Mouse (Mus musculus) neutrophil, adult 5-6 weeks (primary cell): ENCODE data around the gene Gpc2. TPM values are rescaled to one million over a fixed set of nuclear protein-coding genes. Genes with fewer than 3 reads are reported as not detected.

Experiments used
- ATAC-seq: fragments of 151-379, 151-347 bp; 2 replicates; pipeline ENCODE4 v1.8.0; 2017; ENCODE audit warnings: mild to moderate bottlenecking, moderate TSS enrichment; ENCODE audit not compliant: insufficient number of reproducible peaks, poor library complexity, low FRiP score, severe bottlenecking; ENCODE audit errors: extremely low read depth
- total RNA-seq: library from RNA; stranded (forward); fragments of 200-1000 nt; gene quantifications from 2 replicates; pipeline ENCODE4 v1.2.3, GENCODE M21; 2017

The Gpc2 gene
- total RNA-seq, 1 experiment from 2014 or later: 3.8 TPM

- ATAC-seq: peak; percentile 91
Observed at GRCm38 (mm10) chr5:138263260-138264206, 16.3 kb downstream of the Gpc2 start, which contains the start of gene BC037034. BC037034 (minus strand) TSS chr5:138264033.

- ATAC-seq: no peak
Observed at GRCm38 (mm10) chr5:138262582-138263240, 17.1 kb downstream of the Gpc2 start.

- ATAC-seq: no peak
Observed at GRCm38 (mm10) chr5:138262001-138262400, 17.8 kb downstream of the Gpc2 start.

GRCm38 (mm10) chr5:138260834-138261233, 19.0 kb downstream of the Gpc2 start:
- ATAC-seq: no peak

GRCm38 (mm10) chr5:138260051-138260450, 19.8 kb downstream of the Gpc2 start:
- no peak for ATAC-seq

GRCm38 (mm10) chr5:138258993-138259392, 20.8 kb downstream of the Gpc2 start:
- ATAC-seq: no peak

- ATAC-seq: no peak
Observed at GRCm38 (mm10) chr5:138258542-138258941, 21.3 kb downstream of the Gpc2 start.

- no peak for ATAC-seq
Observed at GRCm38 (mm10) chr5:138258078-138258477, 21.7 kb downstream of the Gpc2 start.

GRCm38 (mm10) chr5:138257585-138257978, 22.2 kb downstream of the Gpc2 start:
- no peak for ATAC-seq

GRCm38 (mm10) chr5:138256966-138257584, 22.7 kb downstream of the Gpc2 start:
- peak; percentile 39 for ATAC-seq

- ATAC-seq: no peak
Observed at GRCm38 (mm10) chr5:138256094-138256467, 23.7 kb downstream of the Gpc2 start.

- ATAC-seq: peak; percentile 94
Observed at GRCm38 (mm10) chr5:138255353-138256093, 24.3 kb downstream of the Gpc2 start, which contains the start of gene Lamtor4. Lamtor4 (plus strand) TSS chr5:138255482.

GRCm38 (mm10) chr5:138253061-138253460, 26.7 kb downstream of the Gpc2 start:
- no peak for ATAC-seq

- ATAC-seq: no peak
Observed at GRCm38 (mm10) chr5:138251144-138251543, 28.7 kb downstream of the Gpc2 start.

- no peak for ATAC-seq
Observed at GRCm38 (mm10) chr5:138241511-138241910, 38.3 kb downstream of the Gpc2 start.

GRCm38 (mm10) chr5:138234224-138234623, 45.6 kb downstream of the Gpc2 start:
- ATAC-seq: no peak

- ATAC-seq: no peak
Observed at GRCm38 (mm10) chr5:138233778-138234177, 46.0 kb downstream of the Gpc2 start.

- ATAC-seq: no peak
Observed at GRCm38 (mm10) chr5:138229511-138229910, 50.3 kb downstream of the Gpc2 start.

- peak; percentile 53 for ATAC-seq
Observed at GRCm38 (mm10) chr5:138228026-138228425, 51.8 kb downstream of the Gpc2 start.
